Mouse (Mus musculus) liver, postnatal 0 days (tissue): ENCODE measurements at regions not wholly inside any gene's neighbourhood (a gene's known extent, or its start where the extent isn't known, plus 50 kb on each side); places are given as distances from the start of the nearest gene placed in this dataset.

Experiments
- CTCF ChIP-seq: sonication (generic); IDR thresholded peaks from 2 replicates; pipeline ENCODE4 v1.5.1; 2016; ENCODE audit warnings: antibody characterized with exemption, low read depth
- EP300 ChIP-seq: IDR thresholded peaks from 2 replicates; pipeline ENCODE4 v1.6.1; 2016; ENCODE audit warnings: antibody characterized with exemption, low read depth, mild to moderate bottlenecking

DNA sequence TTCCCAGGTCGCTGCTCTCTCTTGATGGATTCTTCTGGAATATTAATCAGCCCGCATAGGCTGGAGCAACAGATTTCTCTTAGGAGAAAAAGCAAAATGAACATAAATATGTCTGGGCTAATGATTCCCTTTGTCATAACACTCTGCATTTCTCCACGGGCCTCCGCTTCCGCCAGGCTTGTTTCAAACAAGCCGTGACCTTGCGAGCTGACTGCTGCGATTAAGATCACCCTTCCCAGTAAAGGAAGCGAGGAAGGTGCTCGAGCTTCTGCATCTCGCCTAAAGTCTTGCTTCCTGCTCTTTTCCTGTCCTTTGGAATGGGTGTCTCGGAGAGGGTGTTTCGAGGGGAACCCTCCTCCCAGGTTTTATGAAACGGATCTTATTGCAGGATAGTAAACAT is 216.3 kb upstream of the Tle3 start:
- TF ChIP-seq EP300: no peak
- TF ChIP-seq CTCF: no peak
